In genomic region chr3:129612311-129613097, GRCm38 (mm10) we compare ENCODE assay signal across 9 mouse cellular contexts.
DNase-seq lines count a peak whose midpoint lies in the region; ATAC-seq lines count a peak whose summit lies in the region.
"Had no signal": no experiment of that assay in that cellular context is flagged by ENCODE, and none has a peak within 500 bp of the region (broad histone marks: within the 10 kb centered on the region; RNA-seq: fewer than 3 reads in every experiment).

No protein-coding gene starts in this region.

- no peaks in the 10 kb centered on the region for H3K27me3 ChIP-seq in heart, embryonic 12.5 days (replicated peaks)
- no peaks in the 10 kb centered on the region for H3K27me3 ChIP-seq in intestine, embryonic 15.5 days (replicated peaks)
- H3K27me3 ChIP-seq: limb, embryonic 13.5 days had no signal

- peak overlapping the region; percentile 47 for H3K4me2 ChIP-seq in heart, embryonic 12.5 days
- peak overlapping the region; percentile 10; the same call in 1 of the 2 replicates for H3K4me2 ChIP-seq in intestine, embryonic 15.5 days (replicated peaks)
- H3K4me2 ChIP-seq: limb, embryonic 13.5 days had no signal

- H3K4me1 ChIP-seq in heart, embryonic 12.5 days (replicated peaks) = peaks cover 12% of the 10 kb centered on the region
- H3K4me1 ChIP-seq in intestine, embryonic 15.5 days (replicated peaks) = no peaks in the 10 kb centered on the region

- no peak for DNase-seq in heart, adult 8-10 months (ENCODE audit: low spot score)
- DNase-seq in spleen, postnatal 36 days (ENCODE audit: low spot score in 2 of 2) = peak; percentile 9 to 14
- no peak for DNase-seq in spleen, adult 18-20 months
- peak; percentile 41 to 43 for DNase-seq in monocyte, adult 2 months (ENCODE audit: low read depth in 1 of 2, low spot score in 2 of 2)
- DNase-seq in kidney, adult 8-10 months = no peak
- DNase-seq in adrenal gland, adult 8-10 months = no peak

- 0 out of 2 replicates have a peak, but pooled peaks have one; percentile 15 for ATAC-seq in heart, embryonic 12.5 days (ENCODE audit: insufficient number of reproducible peaks, low FRiP score)
- ATAC-seq in intestine, embryonic 15.5 days = 0 out of 2 replicates have a peak, but pooled peaks have one; percentile 56

- H3K4me3 ChIP-seq in heart, embryonic 12.5 days = no peak overlapping the region
- no peak overlapping the region for H3K4me3 ChIP-seq in intestine, embryonic 15.5 days (replicated peaks)
- H3K4me3 ChIP-seq: limb, embryonic 13.5 days had no signal

- no peak overlapping the region for H3K27ac ChIP-seq in heart, embryonic 12.5 days (ENCODE audit: poor library complexity, severe bottlenecking)
- no peak overlapping the region for H3K27ac ChIP-seq in intestine, embryonic 15.5 days
- H3K27ac ChIP-seq: limb, embryonic 13.5 days had no signal

- H3K9me3 ChIP-seq in heart, embryonic 12.5 days (replicated peaks) = no peaks in the 10 kb centered on the region
- no peaks in the 10 kb centered on the region for H3K9me3 ChIP-seq in intestine, embryonic 15.5 days
- H3K9me3 ChIP-seq: limb, embryonic 13.5 days had no signal

- H3K9ac ChIP-seq in heart, embryonic 12.5 days = no peak overlapping the region
- H3K9ac ChIP-seq in intestine, embryonic 15.5 days = no peak overlapping the region
- H3K9ac ChIP-seq: limb, embryonic 13.5 days had no signal

- H3K36me3 ChIP-seq in heart, embryonic 12.5 days = peaks cover 19% of the 10 kb centered on the region; the same call in 1 of the 2 replicates
- no peaks in the 10 kb centered on the region; the same call in 1 of the 2 replicates for H3K36me3 ChIP-seq in intestine, embryonic 15.5 days

- 77% methylated on average over 25 of the region's 25 CpGs for WGBS in heart, embryonic 12.5 days
- WGBS in intestine, embryonic 15.5 days = 75% methylated on average over 25 of the region's 25 CpGs

Comparison
In these comparisons a context has a peak if more than half of its experiments do, and no peak if none do; other contexts are left out.
1. DNase-seq: peak in spleen, postnatal 36 days (2 of 2) and monocyte, adult 2 months (2 of 2); none in heart, adult 8-10 months (single experiment), spleen, adult 18-20 months (0 of 2), kidney, adult 8-10 months (0 of 2) and adrenal gland, adult 8-10 months (single experiment).